Mouse (Mus musculus) C2C12 (cell line): ENCODE measurements around the gene Etfa.

Experiments
- CTCF ChIP-seq: IDR thresholded peaks from one replicate; pipeline ENCODE4 v1.5.1; 2011; ENCODE audit not compliant: control insufficient read depth, insufficient read depth, insufficient read length
- MAX ChIP-seq: IDR thresholded peaks from one replicate; pipeline ENCODE4 v1.6.1; 2011; ENCODE audit warnings: mild to moderate bottlenecking, control low read depth
- USF1 ChIP-seq: IDR thresholded peaks from one replicate; pipeline ENCODE4 v1.6.1; 2011; ENCODE audit warnings: low read depth, mild to moderate bottlenecking, control low read depth, moderate library complexity

DNA sequence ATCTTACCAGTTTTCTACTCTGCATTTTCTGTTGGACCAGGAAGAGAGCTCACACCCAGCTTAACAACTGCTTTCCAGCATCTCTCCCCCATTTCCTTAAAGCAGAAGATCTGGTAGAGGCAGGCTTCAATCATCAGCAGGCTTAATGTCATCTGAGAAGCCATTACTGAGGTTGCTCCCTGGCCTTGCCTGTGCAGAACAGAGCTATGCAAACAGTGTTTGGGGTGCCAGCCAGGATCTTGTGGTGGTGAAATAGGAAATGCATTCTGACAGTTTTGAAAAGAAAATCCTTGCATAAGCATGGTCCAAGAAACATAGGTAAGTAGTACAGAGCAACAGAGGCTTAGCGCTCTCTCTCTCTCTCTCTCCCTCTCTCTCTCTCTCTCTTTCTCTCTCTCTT lies 48.9 kb upstream of the Etfa start:
- no peak for TF ChIP-seq CTCF
- TF ChIP-seq MAX: no peak
- no peak for TF ChIP-seq USF1
